12 mouse cellular contexts compared by ENCODE assay signal in genomic region chr13:59940414-59941205, GRCm38 (mm10).
DNase-seq lines count a peak whose midpoint lies in the region; ATAC-seq lines count a peak whose summit lies in the region.
"Had no signal": no experiment of that assay in that cellular context is flagged by ENCODE, and none has a peak within 500 bp of the region (broad histone marks: within the 10 kb centered on the region; RNA-seq: fewer than 3 reads in every experiment).

No protein-coding gene starts in this region.

- ATAC-seq in heart, embryonic 15.5 days (replicated peaks; ENCODE audit: insufficient number of reproducible peaks, insufficient read depth, low FRiP score, low read depth), result no peak
- no peak for ATAC-seq in hindbrain, embryonic 15.5 days (ENCODE audit: low FRiP score, low read depth)
- ATAC-seq in midbrain, embryonic 16.5 days, result no peak
- no peak for ATAC-seq in activated CD4-positive, CD25-positive, alpha-beta regulatory T cell, adult 4 months

- H3K9me3 ChIP-seq in heart, embryonic 15.5 days (replicated peaks), result no peaks in the 10 kb centered on the region
- no peaks in the 10 kb centered on the region for H3K9me3 ChIP-seq in forebrain, embryonic 10.5 days
- no peaks in the 10 kb centered on the region for H3K9me3 ChIP-seq in hindbrain, embryonic 15.5 days
- no peaks in the 10 kb centered on the region for H3K9me3 ChIP-seq in midbrain, embryonic 16.5 days (replicated peaks; ENCODE audit: control insufficient read depth, low read length, poor library complexity, severe bottlenecking)

- peaks cover 8% of the 10 kb centered on the region; the same call in 1 of the 2 replicates for H3K4me1 ChIP-seq in heart, embryonic 15.5 days (replicated peaks)
- H3K4me1 ChIP-seq in forebrain, embryonic 10.5 days, result peaks cover 50% of the 10 kb centered on the region
- peaks cover 8% of the 10 kb centered on the region for H3K4me1 ChIP-seq in hindbrain, embryonic 15.5 days (replicated peaks)
- peaks cover 6% of the 10 kb centered on the region for H3K4me1 ChIP-seq in midbrain, embryonic 16.5 days (ENCODE audit: control insufficient read depth, insufficient read depth, low read length)

- no peak overlapping the region for H3K4me3 ChIP-seq in heart, embryonic 15.5 days
- H3K4me3 ChIP-seq in forebrain, embryonic 10.5 days, result peak overlapping the region; percentile 37
- no peak overlapping the region for H3K4me3 ChIP-seq in hindbrain, embryonic 15.5 days
- H3K4me3 ChIP-seq in midbrain, embryonic 16.5 days (ENCODE audit: low read depth, low read length), result 0 out of 2 replicates have a peak overlapping the region, but pooled peaks have one; percentile 3

- DNase-seq in heart, postnatal 36 days, result no peak
- no peak for DNase-seq in forebrain, embryonic 10.5 days (ENCODE audit: extremely low spot score, low spot score)
- no peak for DNase-seq in urinary bladder, postnatal 25 days (ENCODE audit: low spot score)
- no peak for DNase-seq in frontal cortex, postnatal 36 days (ENCODE audit: low spot score in 2 of 2)
- DNase-seq: adrenal gland, adult 8-10 months; cerebellum, adult 11-12 months; kidney, postnatal 14 days; lung, adult 2 months had no signal

- H3K36me3 ChIP-seq in heart, embryonic 15.5 days, result no peaks in the 10 kb centered on the region
- no peaks in the 10 kb centered on the region for H3K36me3 ChIP-seq in forebrain, embryonic 10.5 days (replicated peaks)
- no peaks in the 10 kb centered on the region for H3K36me3 ChIP-seq in hindbrain, embryonic 15.5 days
- no peaks in the 10 kb centered on the region for H3K36me3 ChIP-seq in midbrain, embryonic 16.5 days (ENCODE audit: control insufficient read depth, insufficient read depth, low read length)

- peak overlapping the region; percentile 38 for H3K4me2 ChIP-seq in heart, embryonic 15.5 days
- H3K4me2 ChIP-seq in hindbrain, embryonic 15.5 days, result peak overlapping the region; percentile 38
- peak overlapping the region; percentile 41 for H3K4me2 ChIP-seq in midbrain, embryonic 16.5 days (ENCODE audit: low read length)

- 29% methylated on average over 16 of the region's 16 CpGs for WGBS in heart, embryonic 15.5 days
- WGBS in forebrain, embryonic 10.5 days, result 26% methylated on average over 16 of the region's 16 CpGs
- 25% methylated on average over 15 of the region's 16 CpGs for WGBS in hindbrain, embryonic 15.5 days
- 16% methylated on average over 16 of the region's 16 CpGs for WGBS in midbrain, embryonic 16.5 days

- H3K27ac ChIP-seq in heart, embryonic 15.5 days, result no peak overlapping the region
- peak overlapping the region; percentile 69 for H3K27ac ChIP-seq in forebrain, embryonic 10.5 days
- no peak overlapping the region for H3K27ac ChIP-seq in hindbrain, embryonic 15.5 days (replicated peaks)
- H3K27ac ChIP-seq in midbrain, embryonic 16.5 days (ENCODE audit: low read length), result no peak overlapping the region

- peaks cover 6% of the 10 kb centered on the region; the same call in 1 of the 2 replicates for H3K27me3 ChIP-seq in heart, embryonic 15.5 days
- peaks cover 36% of the 10 kb centered on the region for H3K27me3 ChIP-seq in forebrain, embryonic 10.5 days (ENCODE audit: poor library complexity, severe bottlenecking)
- no peaks in the 10 kb centered on the region for H3K27me3 ChIP-seq in hindbrain, embryonic 15.5 days
- H3K27me3 ChIP-seq in midbrain, embryonic 16.5 days (ENCODE audit: control insufficient read depth, insufficient read depth, low read depth, low read length), result no peaks in the 10 kb centered on the region

- no peak overlapping the region for H3K9ac ChIP-seq in heart, embryonic 15.5 days
- H3K9ac ChIP-seq in hindbrain, embryonic 15.5 days, result no peak overlapping the region
- H3K9ac ChIP-seq in midbrain, embryonic 16.5 days (ENCODE audit: low read depth, low read length), result no peak overlapping the region

- intact Hi-C loops in heart, postnatal 36 days (cut with DNase I), result no loop called here

Comparison
In these comparisons a context has a peak if more than half of its experiments do, and no peak if none do; other contexts are left out.
1. H3K4me3 ChIP-seq: peak in forebrain, embryonic 10.5 days (single experiment) and midbrain, embryonic 16.5 days (single experiment); none in heart, embryonic 15.5 days (single experiment) and hindbrain, embryonic 15.5 days (single experiment).
2. Peak in every context shown above with its lines, with median percentiles within 50 percentile points of each other: H3K4me2 ChIP-seq.